Mouse (Mus musculus) stomach, embryonic 16.5 days (tissue): ENCODE measurements around the gene Dpy30. TPM values are rescaled to one million over a fixed set of nuclear protein-coding genes. Genes with fewer than 3 reads are reported as not detected.
A peak's percentile ranks its signal among the peaks of the same experiment; 100 is the strongest.

Experiments used
- ATAC-seq: fragments of 200-750 bp; cut with Nextera tagmentation; 2 replicates; pipeline ENCODE4 v1.8.0; 2017; ENCODE audit warnings: moderate number of reproducible peaks, moderate TSS enrichment; ENCODE audit not compliant: insufficient read depth, low FRiP score
- H3K27ac ChIP-seq: fragments of 300-500 bp; sonication (generic); 2 replicates; pipeline ENCODE4 v1.5.1; 2014; ENCODE audit warnings: low read length
- H3K27me3 ChIP-seq: fragments of 300-500 bp; sonication (generic); 2 replicates; pipeline ENCODE4 v1.6.1; 2014; ENCODE audit warnings: low read length, control low read depth, mixed read lengths; ENCODE audit not compliant: control insufficient read depth, insufficient read depth
- H3K36me3 ChIP-seq: fragments of 300-500 bp; sonication (generic); 2 replicates; pipeline ENCODE4 v1.6.1; 2014; ENCODE audit warnings: low read length; ENCODE audit not compliant: control insufficient read depth, insufficient read depth
- H3K4me1 ChIP-seq: fragments of 300-500 bp; sonication (generic); 2 replicates; pipeline ENCODE4 v1.6.1; 2014; ENCODE audit warnings: low read length, control low read depth, mixed read lengths; ENCODE audit not compliant: control insufficient read depth, insufficient read depth
- H3K4me2 ChIP-seq: fragments of 300-500 bp; sonication (generic); 2 replicates; pipeline ENCODE4 v1.6.1; 2014; ENCODE audit warnings: low read depth, low read length, mixed read lengths
- H3K4me3 ChIP-seq: fragments of 300-500 bp; sonication (generic); replicated peaks from 2 replicates; pipeline ENCODE4 v1.5.1; 2014; ENCODE audit warnings: mild to moderate bottlenecking, low read length
- H3K9ac ChIP-seq: fragments of 300-500 bp; sonication (generic); 2 replicates; pipeline ENCODE4 v1.6.1; 2014; ENCODE audit warnings: low read length
- H3K9me3 ChIP-seq: fragments of 300-500 bp; sonication (generic); replicated peaks from 2 replicates; pipeline ENCODE4 v1.6.1; 2016; ENCODE audit warnings: low read length, control low read depth; ENCODE audit not compliant: control insufficient read depth
- WGBS: fragments of 180-500 bp; shearing (Covaris S2); extraction: QIAGEN DNeasy Blood & Tissue Kit; methylation state at CpG from one replicate; pipeline ENCODE4 v1.1.7; 2014; 5-methylcytosine and 5-hydroxymethylcytosine counted together
- polyA plus RNA-seq: library from polyadenylated mRNA; unstranded; fragments of >200 nt; fragmentation: Nextera tagmentation; extraction: Ambion mirVana; gene quantifications from 2 replicates; pipeline ENCODE4 v1.2.1, GENCODE M21; 2015

Dpy30 gene
- polyA plus RNA-seq, 1 experiment from 2014 or later = 212 TPM

DNA sequence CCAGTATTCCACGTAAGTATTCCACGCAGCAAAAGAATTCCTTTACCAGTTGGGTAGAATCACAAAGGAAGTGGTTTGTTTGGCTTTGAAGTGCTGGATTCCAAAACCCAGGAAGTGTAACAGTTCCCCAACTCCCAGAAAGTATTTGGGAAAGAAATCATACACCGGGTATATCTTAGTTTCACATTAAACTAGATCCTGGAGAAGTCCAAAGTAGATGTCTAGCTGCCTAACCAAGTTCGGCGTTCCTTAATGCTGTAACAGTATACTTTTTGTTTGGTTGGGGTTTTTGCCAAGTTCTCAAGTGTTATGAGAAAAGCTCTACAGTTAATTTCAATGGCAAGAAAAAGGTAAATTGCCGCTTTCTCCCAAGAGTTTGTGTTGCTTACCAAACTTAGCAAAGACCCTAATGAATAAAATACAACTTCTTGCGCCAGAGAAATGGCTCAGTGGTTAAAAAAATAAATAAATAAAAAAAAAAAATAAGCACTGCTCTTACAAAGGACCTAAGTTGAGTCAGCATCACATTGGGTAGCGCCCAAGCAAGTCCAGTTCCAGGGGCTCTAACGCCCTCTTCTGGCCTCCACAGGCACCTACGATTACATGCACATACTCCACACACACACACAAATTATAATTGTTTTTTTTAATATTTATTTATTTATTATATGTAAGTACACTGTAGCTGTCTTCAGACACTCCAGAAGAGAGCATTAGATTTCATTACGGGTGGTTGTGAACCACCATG, 27.5 kb downstream of the Dpy30 start:
- Histone ChIP-seq H3K4me3 (peak overlapping the region; percentile 92), H3K4me2 (peak overlapping the region; percentile 72), H3K9ac (peak overlapping the region; percentile 97), H3K4me1 (peaks cover 12% of the 10 kb centered on the region), H3K9me3 (no peaks in the 10 kb centered on the region), H3K27ac (peak overlapping the region; percentile 99), H3K36me3 (peaks cover 15% of the 10 kb centered on the region), H3K27me3 (no peaks in the 10 kb centered on the region)
- 39% methylated on average over 11 of the region's 11 CpGs for WGBS
- ATAC-seq = no peak

- peak; percentile 91 for ATAC-seq
- WGBS = under 1% methylated on average over 52 of the region's 110 CpGs
- peaks cover 9% of the 10 kb centered on the region for H3K36me3 ChIP-seq
These were observed 28.4 kb downstream of the Dpy30 start, which contains the start of gene Memo1 for GRCm38 (mm10) chr17:74295026-74295970. Gene Memo1, minus strand, starts transcription at chr17:74295521.

DNA sequence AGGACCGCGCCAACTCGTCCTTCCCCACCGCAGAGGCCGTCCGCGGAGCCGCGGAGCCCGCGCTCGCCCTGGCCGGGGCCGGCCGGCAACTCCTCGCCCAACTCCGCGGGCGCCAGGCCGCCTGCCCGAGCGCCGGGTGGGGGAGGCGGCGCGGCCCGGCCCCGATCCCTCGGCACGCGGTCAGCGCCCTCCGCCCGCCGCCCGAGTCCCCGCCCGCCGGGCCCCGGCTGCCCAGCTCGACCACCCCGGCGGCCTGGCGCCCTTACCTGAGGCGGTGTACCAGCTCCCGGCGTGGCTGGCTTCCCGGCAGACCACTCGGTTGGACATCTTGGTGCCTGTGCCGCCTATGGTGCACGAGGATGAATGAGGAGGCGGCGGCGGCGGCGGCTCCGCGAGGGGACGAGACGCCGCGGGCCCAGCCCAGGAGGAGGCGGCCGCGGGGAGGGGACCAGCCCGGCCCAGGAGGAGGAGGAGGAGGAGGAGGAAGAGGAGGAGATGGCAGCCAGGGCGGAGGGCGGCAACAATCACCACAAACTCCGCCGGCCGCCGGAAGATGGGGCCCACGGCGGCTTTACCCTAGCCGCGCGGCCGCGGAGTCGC, 29.2 kb downstream of the Dpy30 start:
- no peaks in the 10 kb centered on the region for H3K27me3 ChIP-seq
- peak; percentile 93 for ATAC-seq
- peak overlapping the region; percentile 92 for H3K4me3 ChIP-seq
- peaks cover 9% of the 10 kb centered on the region for H3K36me3 ChIP-seq
- H3K4me1 ChIP-seq = peaks cover 18% of the 10 kb centered on the region
- H3K9me3 ChIP-seq = no peaks in the 10 kb centered on the region
- peak overlapping the region; percentile 97 for H3K9ac ChIP-seq
- H3K4me2 ChIP-seq = peak overlapping the region; percentile 75
- under 1% methylated on average over 62 of the region's 80 CpGs for WGBS
- peak overlapping the region; percentile 99 for H3K27ac ChIP-seq

More at GRCm38 (mm10) chr17:74295026-74295970, 28.4 kb downstream of the Dpy30 start, which contains the start of gene Memo1:
- H3K4me2 ChIP-seq = peak within 1 kb of the TSS; percentile 75
- no peaks in the 10 kb centered on the region for H3K27me3 ChIP-seq
- peak within 1 kb of the TSS; percentile 97 for H3K9ac ChIP-seq
- peak within 1 kb of the TSS; percentile 92 for H3K4me3 ChIP-seq
- no peaks in the 10 kb centered on the region for H3K9me3 ChIP-seq
- H3K27ac ChIP-seq = peak within 1 kb of the TSS; percentile 99
- peaks cover 18% of the 10 kb centered on the region for H3K4me1 ChIP-seq

GRCm38 (mm10) chr17:74293687-74294425, 29.9 kb downstream of the Dpy30 start:
- peak overlapping the region; percentile 99 for H3K27ac ChIP-seq
- ATAC-seq = no peak; the same call in 1 of the 2 replicates
- no peaks in the 10 kb centered on the region for H3K27me3 ChIP-seq
- H3K9ac ChIP-seq = peak overlapping the region; percentile 97
- H3K4me2 ChIP-seq = peak overlapping the region; percentile 75
- peaks cover 20% of the 10 kb centered on the region for H3K4me1 ChIP-seq
- H3K4me3 ChIP-seq = peak overlapping the region; percentile 92
- H3K9me3 ChIP-seq = no peaks in the 10 kb centered on the region
- H3K36me3 ChIP-seq = peaks cover 6% of the 10 kb centered on the region
- under 1% methylated on average over 18 of the region's 18 CpGs for WGBS

DNA sequence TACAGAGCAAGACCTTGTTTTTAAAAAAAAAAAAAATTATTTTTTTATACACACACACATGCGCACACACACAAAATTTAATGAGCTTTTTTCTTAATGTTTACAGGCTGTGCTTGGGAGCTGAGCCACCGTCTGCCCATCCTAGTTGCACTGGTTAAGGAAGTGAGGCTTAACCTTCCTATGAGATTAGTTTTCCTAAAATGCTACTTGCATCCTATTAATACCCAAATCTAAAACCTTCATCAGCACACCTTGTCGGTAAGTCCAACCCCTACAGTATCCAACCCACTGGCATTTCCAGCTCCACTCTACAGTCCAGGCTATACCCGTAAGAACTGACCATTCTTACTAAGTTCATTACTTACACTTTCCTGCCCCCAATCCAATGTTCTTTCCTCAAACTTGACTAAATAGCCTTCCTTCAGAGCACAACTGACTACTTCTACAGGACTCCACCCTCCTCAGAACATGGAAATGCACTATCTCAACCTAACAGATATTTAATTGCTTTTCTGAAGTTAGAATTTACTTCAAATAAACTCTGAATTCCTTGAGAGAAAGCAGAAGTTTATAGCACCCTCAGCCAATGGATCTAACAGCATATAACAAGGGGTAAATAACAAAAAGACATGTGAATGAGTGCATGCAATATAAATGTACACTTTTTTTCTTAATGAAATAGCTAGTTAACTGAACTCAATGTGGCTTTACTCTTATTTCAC, 31.9 kb downstream of the Dpy30 start:
- H3K4me1 ChIP-seq = peaks cover 23% of the 10 kb centered on the region

DNA sequence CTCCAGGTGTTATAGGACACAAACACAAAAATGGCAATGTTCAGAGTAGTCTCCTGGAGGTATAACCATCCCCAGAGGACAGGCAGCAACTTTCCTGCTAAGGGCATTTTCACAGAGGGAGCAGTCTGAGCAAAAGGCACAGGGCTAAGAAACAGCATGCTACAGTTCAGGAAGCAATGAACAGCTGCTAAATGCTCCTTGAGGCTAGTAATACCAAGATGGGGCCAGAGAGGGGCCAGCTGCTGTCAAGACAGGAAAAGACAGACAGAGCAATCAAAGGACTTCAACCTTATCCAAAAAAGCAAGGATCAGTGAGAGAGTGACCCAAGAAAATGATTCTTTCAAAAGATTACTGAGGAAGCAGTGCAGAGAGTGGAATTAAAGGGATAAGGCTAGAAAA, 32.9 kb downstream of the Dpy30 start:
- Histone ChIP-seq H3K4me2 (no peak overlapping the region), H3K4me3 (no peak overlapping the region), H3K36me3 (no peaks in the 10 kb centered on the region; the same call in 1 of the 2 replicates), H3K9me3 (no peaks in the 10 kb centered on the region), H3K4me1 (peaks cover 23% of the 10 kb centered on the region), H3K9ac (no peak overlapping the region), H3K27me3 (no peaks in the 10 kb centered on the region), H3K27ac (no peak overlapping the region)
- no peak for ATAC-seq

More for the DNA sequence above, 31.9 kb downstream of the Dpy30 start:
- no peak overlapping the region for H3K4me2 ChIP-seq
- H3K27ac ChIP-seq = no peak overlapping the region
- no peak overlapping the region for H3K4me3 ChIP-seq
- H3K36me3 ChIP-seq = no peaks in the 10 kb centered on the region; the same call in 1 of the 2 replicates
- 76% methylated on average over 4 of the region's 4 CpGs for WGBS
- H3K9me3 ChIP-seq = no peaks in the 10 kb centered on the region
- H3K27me3 ChIP-seq = no peaks in the 10 kb centered on the region
- no peak overlapping the region for H3K9ac ChIP-seq
- no peak for ATAC-seq

- Histone ChIP-seq H3K36me3 (no peaks in the 10 kb centered on the region; the same call in 1 of the 2 replicates), H3K4me1 (peaks cover 23% of the 10 kb centered on the region), H3K9ac (no peak overlapping the region), H3K9me3 (no peaks in the 10 kb centered on the region), H3K4me2 (no peak overlapping the region), H3K4me3 (no peak overlapping the region), H3K27me3 (no peaks in the 10 kb centered on the region), H3K27ac (no peak overlapping the region)
- WGBS = 65% methylated on average over 3 of the region's 3 CpGs
- no peak for ATAC-seq
These were observed 33.5 kb downstream of the Dpy30 start for GRCm38 (mm10) chr17:74290198-74290597.

- no peaks in the 10 kb centered on the region; the same call in 1 of the 2 replicates for H3K36me3 ChIP-seq
- H3K9ac ChIP-seq = no peak overlapping the region
- H3K27ac ChIP-seq = no peak overlapping the region
- H3K9me3 ChIP-seq = no peaks in the 10 kb centered on the region
- no peak overlapping the region for H3K4me2 ChIP-seq
- WGBS = 85% methylated on average over 2 of the region's 2 CpGs
- H3K4me3 ChIP-seq = no peak overlapping the region
- peaks cover 22% of the 10 kb centered on the region for H3K4me1 ChIP-seq
- ATAC-seq = no peak
- H3K27me3 ChIP-seq = no peaks in the 10 kb centered on the region
These were observed 35.1 kb downstream of the Dpy30 start for GRCm38 (mm10) chr17:74288626-74289025.
